Mouse (Mus musculus) lung, postnatal 0 days (tissue): Measurements from ENCODE around the gene Vav2.

ENCODE experiments used
- CTCF ChIP-seq: IDR thresholded peaks from 2 replicates; pipeline ENCODE4 v1.5.1; 2016; ENCODE audit warnings: antibody characterized with exemption, mild to moderate bottlenecking
- EP300 ChIP-seq: IDR thresholded peaks from 2 replicates; pipeline ENCODE4 v1.6.1; 2016; ENCODE audit warnings: antibody characterized with exemption, mild to moderate bottlenecking, control low read depth

DNA sequence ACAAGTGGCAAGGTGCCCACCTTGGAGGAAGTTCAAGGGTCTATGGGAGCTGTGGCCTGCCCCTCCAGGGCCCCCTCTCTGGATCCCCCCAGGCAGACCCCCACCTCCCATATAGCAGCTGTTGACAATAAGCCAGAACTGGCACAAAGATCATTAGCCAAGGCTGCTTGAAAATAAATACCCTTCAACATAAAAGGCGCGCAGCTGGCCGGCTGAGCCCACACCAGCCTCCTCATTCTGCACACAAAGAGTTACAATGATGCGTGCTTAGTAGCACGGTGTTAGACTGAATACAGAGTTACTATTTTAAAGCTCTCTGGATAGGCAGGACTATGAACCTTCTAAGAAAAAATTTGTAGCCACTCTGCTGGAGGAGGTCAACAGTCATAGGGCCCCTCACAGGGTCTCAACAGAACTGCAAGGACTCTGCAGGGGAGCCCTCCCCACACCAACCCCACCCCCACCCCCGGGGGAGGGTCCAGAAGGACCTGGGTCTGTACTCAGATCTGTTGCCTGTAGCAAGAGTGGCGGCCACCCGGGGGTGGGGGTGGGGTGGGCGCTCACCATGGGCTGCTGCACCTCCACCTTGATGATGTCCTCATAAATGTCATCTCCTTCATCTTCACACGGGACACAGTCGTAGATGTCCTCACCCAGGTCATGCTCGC lies 125.3 kb downstream of the Vav2 start:
- TF ChIP-seq CTCF (no peak), EP300 (no peak)
